Mouse (Mus musculus) embryo, embryonic 11 days (tissue): Measurements from ENCODE around the gene Ptprd.
"Not testable (repeated sequence)": the region's sequence is repeated elsewhere in the genome, so short reads cannot be mapped to it uniquely, and the experiment has no call there.

ENCODE experiments used
- DNase-seq: peaks from one replicate; pipeline ENCODE4 v3.0.0-alpha.2; 2015

The Ptprd gene

GRCm38 (mm10) chr4:76440791-76441364 lies 1770.9 kb downstream of the Ptprd start:
- DNase-seq, result no peak

GRCm38 (mm10) chr4:76438496-76439079 lies 1773.2 kb downstream of the Ptprd start:
- DNase-seq, result no peak

GRCm38 (mm10) chr4:76438068-76438467 lies 1773.7 kb downstream of the Ptprd start:
- DNase-seq, result no peak

GRCm38 (mm10) chr4:76435920-76436319 lies 1775.8 kb downstream of the Ptprd start:
- DNase-seq, result no peak

- no peak for DNase-seq
Observed at GRCm38 (mm10) chr4:76429769-76430168, 1782.0 kb downstream of the Ptprd start.

- DNase-seq, result not testable (repeated sequence)
Observed at GRCm38 (mm10) chr4:76427036-76427435, 1784.7 kb downstream of the Ptprd start.

GRCm38 (mm10) chr4:76425230-76425575 lies 1786.6 kb downstream of the Ptprd start:
- DNase-seq, result no peak

- no peak for DNase-seq
Observed at GRCm38 (mm10) chr4:76424324-76425229, 1787.2 kb downstream of the Ptprd start.

GRCm38 (mm10) chr4:76422113-76422512 lies 1789.6 kb downstream of the Ptprd start:
- DNase-seq, result no peak

- DNase-seq, result no peak
Observed at GRCm38 (mm10) chr4:76419641-76420040, 1792.1 kb downstream of the Ptprd start.

- no peak for DNase-seq
Observed at GRCm38 (mm10) chr4:76417676-76418075, 1794.1 kb downstream of the Ptprd start.

GRCm38 (mm10) chr4:76415624-76416023 lies 1796.1 kb downstream of the Ptprd start:
- no peak for DNase-seq

- no peak for DNase-seq
Observed at GRCm38 (mm10) chr4:76414591-76414990, 1797.2 kb downstream of the Ptprd start.

GRCm38 (mm10) chr4:76410053-76410452 lies 1801.7 kb downstream of the Ptprd start:
- DNase-seq, result no peak

- DNase-seq, result no peak
Observed at GRCm38 (mm10) chr4:76409159-76409558, 1802.6 kb downstream of the Ptprd start.

- DNase-seq, result peak; percentile 54
Observed at GRCm38 (mm10) chr4:76405862-76406454, 1805.8 kb downstream of the Ptprd start.

GRCm38 (mm10) chr4:76403219-76403618 lies 1808.5 kb downstream of the Ptprd start:
- no peak for DNase-seq

GRCm38 (mm10) chr4:76387887-76388286 lies 1823.9 kb downstream of the Ptprd start:
- no peak for DNase-seq

- DNase-seq, result no peak
Observed at GRCm38 (mm10) chr4:76386978-76387824, 1824.6 kb downstream of the Ptprd start.

GRCm38 (mm10) chr4:76385818-76386217 lies 1825.9 kb downstream of the Ptprd start:
- no peak for DNase-seq

GRCm38 (mm10) chr4:76380312-76380917 lies 1831.3 kb downstream of the Ptprd start:
- DNase-seq, result no peak
